Mouse (Mus musculus) bone marrow, adult 2 months (tissue): ENCODE measurements around the gene Inpp4b. TPM values are rescaled to one million over a fixed set of nuclear protein-coding genes. Genes with fewer than 3 reads are reported as not detected.

Source experiments
- H3K27ac ChIP-seq: fragments of 200-500 bp; 2 replicates; pipeline ENCODE4 v1.5.1; 2012; ENCODE audit warnings: low read depth, mild to moderate bottlenecking, control low read depth, inconsistent platforms, low read length; ENCODE audit not compliant: control insufficient read depth, poor library complexity, insufficient read depth
- H3K4me1 ChIP-seq: fragments of 200-500 bp; 2 replicates; pipeline ENCODE4 v1.6.1; 2011; ENCODE audit warnings: low read length; ENCODE audit not compliant: control insufficient read depth, insufficient read depth
- H3K4me3 ChIP-seq: fragments of 200-500 bp; replicated peaks from 2 replicates; pipeline ENCODE3; 2011; ENCODE audit warnings: mild to moderate bottlenecking, low read depth, low read length, control low read depth; ENCODE audit not compliant: control insufficient read depth
- CTCF ChIP-seq: fragments of 200-500 bp; IDR thresholded peaks from 2 replicates; pipeline ENCODE4 v1.5.1; 2011; ENCODE audit warnings: low read length, control low read depth; ENCODE audit not compliant: control insufficient read depth, insufficient read depth
- POLR2A ChIP-seq: fragments of 200-500 bp; IDR thresholded peaks from 2 replicates; pipeline ENCODE4 v1.6.1; 2011; ENCODE audit warnings: low read depth, mild to moderate bottlenecking, control low read depth, low read length, borderline replicate concordance; ENCODE audit not compliant: control insufficient read depth
- WGBS: fragments of 180-500 bp; shearing (Covaris S2); methylation state at CpG from one replicate; pipeline ENCODE4 v1.1.7; 2018; 5-methylcytosine and 5-hydroxymethylcytosine counted together
- polyA plus RNA-seq: library from polyadenylated mRNA; stranded (reverse); fragments of >200 nt; gene quantifications from 2 replicates; pipeline ENCODE4 v1.2.4, GENCODE M21; 2011; ENCODE audit warnings: low replicate concordance; ENCODE audit not compliant: missing spikeins, insufficient read depth, insufficient read length

Gene Inpp4b
- polyA plus RNA-seq, 1 experiment, result 4.8 TPM

DNA sequence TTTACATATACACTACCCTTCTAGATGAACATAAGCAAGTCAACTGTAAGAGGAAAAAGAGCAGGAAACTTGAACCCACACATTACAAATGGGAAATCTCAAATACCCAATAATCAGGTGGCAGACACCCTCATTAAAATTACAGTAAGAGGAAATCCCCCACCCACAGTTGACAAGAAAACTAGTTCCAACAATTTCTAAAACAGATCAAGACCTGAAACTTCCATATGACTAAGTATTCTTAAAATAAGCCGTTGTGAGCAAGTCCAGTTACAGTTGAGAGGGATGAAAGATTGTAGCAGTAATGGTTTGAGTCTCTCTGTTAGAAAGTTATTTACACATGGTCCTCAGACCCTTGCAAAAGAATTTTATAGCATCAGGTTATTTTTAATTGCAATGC is 480.8 kb downstream of the Inpp4b start:
- Histone ChIP-seq H3K4me3 (no peak overlapping the region), H3K4me1 (no peaks in the 10 kb centered on the region), H3K27ac (no peak overlapping the region)
- TF ChIP-seq CTCF, result no peak
- TF ChIP-seq POLR2A, result no peak
- WGBS, result 80% methylated on average over 1 of the region's 1 CpGs

DNA sequence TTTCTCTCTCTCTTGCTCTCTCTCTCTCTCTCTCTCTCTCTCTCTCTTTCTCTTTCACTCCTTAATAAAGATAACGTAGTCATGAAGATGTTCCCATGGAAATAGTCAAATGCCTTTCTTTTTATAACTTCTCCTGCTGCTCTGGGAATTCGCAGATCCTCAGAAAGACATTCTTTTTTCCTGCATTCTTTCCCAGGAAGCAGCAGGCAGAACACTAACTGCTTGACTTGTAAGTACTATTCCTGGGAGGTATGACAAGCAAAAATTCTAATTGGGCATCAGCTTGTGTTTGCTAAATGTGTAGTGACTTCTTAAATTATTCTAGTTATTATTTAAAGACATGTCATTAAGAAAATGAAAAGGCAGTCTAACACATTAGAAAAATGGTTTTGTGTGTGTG is 482.6 kb downstream of the Inpp4b start:
- H3K4me3 ChIP-seq, result no peak overlapping the region
- no peak for TF ChIP-seq POLR2A
- TF ChIP-seq CTCF, result no peak
- WGBS, result 74% methylated on average over 2 of the region's 2 CpGs
- no peak overlapping the region for H3K27ac ChIP-seq
- no peaks in the 10 kb centered on the region for H3K4me1 ChIP-seq

DNA sequence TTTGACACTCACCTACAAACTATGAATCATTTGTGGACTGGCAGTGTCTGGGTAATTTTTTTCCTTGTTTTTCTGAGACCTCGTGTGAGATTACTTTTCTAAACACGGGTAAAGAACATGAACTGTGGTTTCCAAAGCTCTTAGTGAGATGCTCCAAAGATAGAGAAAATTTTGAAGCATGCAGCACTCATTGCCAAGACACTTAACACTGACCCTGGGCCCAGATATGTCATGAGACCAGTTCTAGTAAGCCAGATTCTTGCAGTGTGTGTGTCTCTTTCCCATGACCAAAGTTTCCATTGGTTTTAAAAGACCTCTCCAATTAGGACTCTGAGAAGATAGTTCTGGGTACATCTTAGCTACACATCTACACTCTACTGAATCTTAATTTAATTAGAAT is 484.1 kb downstream of the Inpp4b start:
- Histone ChIP-seq H3K4me1 (no peaks in the 10 kb centered on the region), H3K4me3 (no peak overlapping the region), H3K27ac (no peak overlapping the region)
- TF ChIP-seq CTCF, result no peak
- no peak for TF ChIP-seq POLR2A
- WGBS, result 60% methylated on average over 2 of the region's 2 CpGs

DNA sequence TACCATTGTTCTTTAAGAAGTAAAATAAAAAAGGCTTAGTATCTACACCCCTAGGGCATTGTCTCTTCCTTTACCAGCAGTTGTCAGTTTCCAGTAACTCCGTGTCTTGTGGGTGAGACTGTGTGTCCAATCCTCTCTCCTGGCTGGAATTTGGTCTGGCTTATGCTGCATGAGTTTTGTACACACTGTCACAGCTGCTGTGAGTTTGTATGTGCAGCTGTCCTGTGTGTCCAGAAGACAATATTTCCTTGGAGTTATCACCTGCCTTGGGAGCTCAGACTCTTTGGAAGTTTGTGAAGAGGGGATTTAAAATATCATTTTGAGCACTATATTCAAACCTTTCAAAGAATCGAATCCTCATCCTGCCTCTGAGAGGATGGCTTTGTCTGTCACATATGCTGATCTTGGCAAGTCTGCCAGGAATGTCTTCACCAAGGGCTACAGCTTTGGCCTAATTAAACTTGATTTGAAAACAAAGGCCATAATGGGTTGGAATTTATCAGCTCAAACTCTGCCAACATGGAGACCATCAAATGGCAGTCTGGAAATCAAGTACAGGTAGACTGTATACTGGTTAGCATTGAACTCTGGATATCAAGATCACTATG is 485.1 kb downstream of the Inpp4b start:
- TF ChIP-seq POLR2A, result no peak
- TF ChIP-seq CTCF, result no peak
- Histone ChIP-seq H3K27ac (no peak overlapping the region), H3K4me3 (no peak overlapping the region), H3K4me1 (no peaks in the 10 kb centered on the region)
- WGBS, result 73% methylated on average over 2 of the region's 2 CpGs

DNA sequence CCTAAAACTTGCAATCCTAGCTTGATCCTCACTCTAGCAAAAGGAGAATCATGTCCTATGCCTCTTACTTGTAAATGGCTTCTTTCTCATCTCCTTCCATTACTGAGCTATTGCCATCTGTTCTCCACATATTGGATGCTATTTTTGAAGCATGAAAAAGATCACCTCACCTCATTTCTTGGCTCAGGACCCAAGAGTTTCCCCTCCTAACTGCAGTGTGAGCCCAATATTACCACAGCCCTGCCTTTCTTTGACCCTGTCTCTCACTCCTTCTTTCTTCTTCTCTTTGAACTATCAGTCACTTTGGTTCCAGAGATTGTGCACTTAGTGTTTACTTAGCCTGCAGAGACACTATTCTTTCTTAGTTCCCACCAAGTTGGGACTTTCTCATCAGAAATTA is 489.1 kb downstream of the Inpp4b start:
- H3K4me1 ChIP-seq, result no peaks in the 10 kb centered on the region
- TF ChIP-seq POLR2A (no peak), CTCF (no peak)
- H3K27ac ChIP-seq, result no peak overlapping the region

DNA sequence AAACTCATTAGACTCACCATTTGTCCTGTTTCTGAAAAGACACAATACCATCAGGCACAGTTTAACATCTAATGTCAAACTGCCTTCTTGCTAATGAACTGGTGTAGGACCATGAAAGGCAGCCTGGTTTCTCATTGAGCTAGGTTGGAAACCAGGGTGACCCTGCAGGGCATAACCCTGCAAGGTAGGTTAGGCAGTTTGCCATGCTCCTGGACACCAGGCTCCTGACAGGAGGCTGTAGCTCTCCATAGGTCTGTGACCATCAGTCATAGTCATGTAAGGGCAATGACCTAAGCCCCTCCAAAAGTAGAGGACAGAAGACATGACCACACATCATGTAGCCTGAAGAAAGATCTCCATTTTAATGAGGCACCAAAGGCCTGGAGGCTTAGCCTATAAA is 491.5 kb downstream of the Inpp4b start:
- TF ChIP-seq POLR2A (no peak), CTCF (no peak)
- Histone ChIP-seq H3K27ac (no peak overlapping the region), H3K4me3 (no peak overlapping the region), H3K4me1 (no peaks in the 10 kb centered on the region)

More for the DNA sequence above, 489.1 kb downstream of the Inpp4b start:
- no peak overlapping the region for H3K4me3 ChIP-seq

DNA sequence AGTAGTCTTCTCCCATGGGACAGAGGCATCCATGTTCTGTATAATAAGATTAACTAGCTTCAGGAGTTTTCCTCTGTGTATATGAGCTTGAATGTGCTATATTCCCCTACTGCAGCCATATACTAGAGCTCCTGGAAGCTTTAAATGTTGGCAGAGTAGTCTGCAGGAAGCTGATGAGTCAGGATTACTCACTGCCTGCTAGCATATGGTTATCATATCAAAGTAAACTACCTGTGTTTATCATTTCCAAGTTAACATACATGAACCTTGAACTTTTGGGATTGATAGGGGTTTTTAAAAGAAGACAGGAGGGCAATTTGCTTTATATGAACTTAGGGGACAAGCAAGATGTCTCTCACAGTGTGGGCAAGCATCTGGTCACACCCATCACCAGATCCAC is 498.2 kb downstream of the Inpp4b start:
- H3K27ac ChIP-seq, result no peak overlapping the region

DNA sequence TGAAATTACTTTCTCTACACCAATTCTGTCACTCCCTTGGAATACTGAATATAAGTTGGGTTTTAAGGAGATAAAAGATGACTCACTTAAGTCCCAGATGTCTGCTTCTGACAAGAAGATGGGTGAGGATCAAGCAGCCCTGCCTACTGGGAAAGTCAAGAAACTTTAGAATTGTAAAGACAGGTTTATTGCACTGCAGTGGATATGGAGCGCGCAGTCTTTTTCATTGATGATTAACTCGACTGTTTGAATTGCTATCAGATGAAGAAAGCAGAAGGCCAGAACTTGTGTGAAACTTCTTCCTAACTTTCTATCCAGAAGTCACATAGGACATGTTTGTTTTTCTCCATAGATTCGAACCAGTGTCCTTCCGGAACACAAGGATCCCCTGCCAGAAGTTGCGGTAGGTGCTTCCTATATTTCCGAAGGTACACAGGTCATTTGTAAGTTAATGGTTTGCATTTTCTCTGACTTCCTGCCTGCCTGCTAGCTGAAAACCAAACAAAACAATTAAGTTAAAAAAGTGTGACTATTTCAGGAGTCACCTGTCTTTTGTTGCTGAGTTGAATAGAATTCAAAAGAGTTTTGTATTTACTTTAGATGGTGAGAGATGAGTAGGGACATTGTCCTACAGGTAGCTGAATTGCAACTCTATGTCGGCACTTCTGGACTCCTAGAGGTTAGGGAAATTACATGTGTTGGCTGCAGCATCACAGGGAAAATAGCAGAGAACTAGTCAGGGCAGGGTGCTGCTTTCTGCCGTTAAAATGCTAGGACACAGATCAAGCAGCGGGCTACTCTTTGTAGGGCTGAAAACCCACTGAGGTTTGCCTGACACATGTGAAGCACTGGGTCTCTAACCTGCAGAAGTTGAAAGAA is 502.0 kb downstream of the Inpp4b start:
- Histone ChIP-seq H3K4me1 (no peaks in the 10 kb centered on the region), H3K4me3 (no peak overlapping the region), H3K27ac (no peak overlapping the region)
- 86% methylated on average over 10 of the region's 10 CpGs for WGBS
- TF ChIP-seq POLR2A (no peak), CTCF (no peak)

More for the DNA sequence above, 498.2 kb downstream of the Inpp4b start:
- no peak overlapping the region for H3K4me3 ChIP-seq
- no peaks in the 10 kb centered on the region for H3K4me1 ChIP-seq
- TF ChIP-seq CTCF, result no peak
- no peak for TF ChIP-seq POLR2A

DNA sequence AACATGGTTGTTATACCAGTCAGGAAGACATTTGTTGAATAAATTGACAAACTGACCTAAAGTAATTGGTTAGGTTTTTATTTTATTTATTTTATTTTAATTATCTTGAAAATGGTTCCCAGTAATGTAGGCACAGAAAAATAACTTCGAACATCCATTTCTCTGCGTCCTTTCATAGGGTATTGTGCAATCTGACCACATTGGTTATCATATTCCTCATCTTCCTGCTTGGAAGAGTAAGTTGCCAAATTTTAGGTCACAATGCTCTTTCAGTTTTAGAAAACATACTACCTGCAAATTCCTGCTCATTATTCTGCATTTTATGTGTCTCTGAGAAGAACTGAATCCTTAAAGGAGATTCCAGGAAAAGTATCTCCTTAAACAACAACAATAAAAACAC is 505.6 kb downstream of the Inpp4b start:
- TF ChIP-seq POLR2A (no peak), CTCF (no peak)
- no peak overlapping the region for H3K27ac ChIP-seq
- no peak overlapping the region for H3K4me3 ChIP-seq
- H3K4me1 ChIP-seq, result no peaks in the 10 kb centered on the region
- 51% methylated on average over 2 of the region's 2 CpGs for WGBS
